Mouse (Mus musculus) retina, postnatal 7 days (tissue): ENCODE results near the gene Rad50.

Experiments
- DNase-seq: peaks from one replicate; pipeline ENCODE4 v3.0.0-alpha.2; 2012; ENCODE audit warnings: low read depth, low spot score

Rad50 gene

DNA sequence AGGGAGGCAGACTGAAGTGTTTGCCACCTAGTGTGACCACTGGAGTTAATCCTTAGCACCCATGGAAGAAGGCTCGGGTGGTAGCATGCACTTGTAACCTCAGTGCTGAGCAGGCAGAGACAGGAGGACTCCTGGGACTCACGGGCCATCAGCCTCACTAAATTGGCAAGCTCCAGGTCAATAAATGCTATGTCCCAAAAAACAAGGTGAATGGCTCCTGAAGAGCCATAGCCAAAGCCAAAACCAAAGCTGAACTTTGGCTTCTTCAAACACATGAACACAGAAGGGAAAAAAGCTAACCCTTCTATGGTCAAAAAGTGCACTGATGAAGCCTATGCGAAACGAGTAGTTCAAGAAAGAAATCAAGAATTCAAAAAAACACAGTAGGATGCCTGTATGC is 7.8 kb downstream of the Rad50 start:
- no peak for DNase-seq

- no peak for DNase-seq
Measured at GRCm38 (mm10) chr11:53698521-53698920, 8.6 kb downstream of the Rad50 start.

DNA sequence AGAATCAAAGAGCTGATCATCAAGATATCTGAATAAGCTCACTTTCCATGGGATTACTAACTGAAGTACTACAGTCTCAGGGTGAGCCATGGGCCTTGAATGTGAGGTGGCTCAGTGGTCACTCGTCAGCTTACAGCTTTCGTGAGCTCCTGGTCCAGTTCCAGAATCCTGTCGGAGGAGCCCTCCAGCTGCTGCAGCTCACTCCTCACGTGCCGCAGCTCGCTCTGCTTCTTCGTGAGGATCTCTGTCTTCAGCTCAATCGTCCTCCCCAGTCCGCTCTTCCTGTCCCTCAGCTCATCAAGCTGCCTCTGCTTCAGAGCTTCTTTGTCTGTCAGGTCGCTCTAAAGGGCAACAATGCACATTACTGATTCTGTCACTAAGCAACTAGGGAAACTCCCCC is 15.1 kb downstream of the Rad50 start:
- no peak for DNase-seq

DNA sequence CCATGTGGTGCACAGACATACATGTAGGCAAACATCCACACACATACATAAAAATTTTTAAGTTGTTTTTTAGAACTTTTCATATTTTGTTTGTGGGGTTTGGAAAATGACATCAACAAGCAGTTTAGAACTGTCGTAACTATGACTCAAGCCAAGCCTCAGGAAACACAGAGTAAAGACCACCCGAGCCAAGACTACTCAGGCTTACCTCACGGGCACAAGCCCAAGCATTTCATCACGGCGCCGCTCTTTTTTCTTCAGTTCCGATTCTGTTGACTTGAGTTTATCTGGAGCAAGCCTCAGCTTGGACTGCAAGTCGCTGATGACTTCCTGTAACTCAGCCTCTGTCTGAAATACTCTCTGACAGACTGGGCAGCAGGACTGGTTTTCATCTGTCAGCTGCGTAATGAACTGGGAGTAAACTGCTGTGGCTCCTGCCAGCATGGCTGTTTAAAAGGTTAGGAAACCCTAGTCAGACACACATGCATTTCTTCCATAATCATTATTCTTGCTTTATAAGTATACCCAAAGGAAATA is 24.1 kb downstream of the Rad50 start:
- DNase-seq, result no peak

DNA sequence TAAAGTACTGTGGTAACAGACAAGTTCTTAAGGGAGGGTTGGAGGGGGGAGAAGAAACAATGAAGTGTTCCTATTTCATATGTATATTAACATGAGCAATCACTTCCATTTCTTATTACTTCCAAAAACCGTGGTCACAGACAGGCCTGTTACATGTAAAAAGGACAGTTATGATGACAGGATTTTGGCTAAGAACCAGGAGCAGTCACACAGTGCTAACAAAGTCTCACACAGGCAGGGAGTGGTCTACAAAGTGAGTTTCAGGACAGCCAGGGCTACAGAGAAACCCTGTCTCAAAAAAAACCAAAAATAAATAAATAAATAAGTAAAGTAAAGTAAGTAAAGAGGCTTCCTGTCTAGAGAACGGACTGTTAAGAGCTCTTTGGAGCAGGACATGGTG is 24.9 kb downstream of the Rad50 start:
- no peak for DNase-seq

DNA sequence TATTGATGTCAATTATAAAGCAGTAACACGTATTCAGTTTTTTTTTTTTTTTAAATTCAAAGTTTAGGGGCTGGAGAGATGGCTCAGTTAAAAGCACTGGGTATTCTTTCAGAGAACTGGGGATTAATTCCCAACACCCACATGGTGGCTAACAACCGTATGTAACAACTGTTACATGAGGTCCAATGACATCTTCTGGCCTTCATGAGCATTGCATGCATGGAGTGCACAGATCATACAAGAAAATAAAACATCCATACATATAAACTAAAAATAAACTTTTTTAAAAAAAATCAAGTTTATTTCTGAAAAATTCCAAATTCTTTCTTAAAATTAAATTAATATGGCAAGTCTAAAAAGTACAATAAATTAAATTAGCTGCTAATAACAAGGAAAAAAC is 25.4 kb downstream of the Rad50 start:
- DNase-seq, result no peak

DNA sequence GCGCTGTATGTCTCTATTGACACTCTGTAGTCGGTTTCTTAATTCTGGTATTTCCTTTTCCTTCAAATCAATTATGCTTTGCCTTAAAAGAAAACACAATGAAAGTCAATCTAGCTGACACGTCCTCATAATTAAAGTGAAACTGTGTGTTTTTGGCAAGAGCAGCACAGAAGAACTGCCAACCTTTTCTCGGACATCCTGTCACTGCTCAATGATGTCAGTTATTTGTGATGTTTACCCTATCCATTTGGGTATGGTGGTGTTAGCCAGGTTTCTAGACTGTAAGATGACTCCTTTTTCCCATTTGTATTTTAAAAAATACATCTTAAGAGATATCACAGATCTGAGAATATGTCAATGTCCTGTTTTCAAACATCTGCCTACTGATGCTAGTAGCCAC is 27.0 kb downstream of the Rad50 start:
- DNase-seq, result no peak

DNA sequence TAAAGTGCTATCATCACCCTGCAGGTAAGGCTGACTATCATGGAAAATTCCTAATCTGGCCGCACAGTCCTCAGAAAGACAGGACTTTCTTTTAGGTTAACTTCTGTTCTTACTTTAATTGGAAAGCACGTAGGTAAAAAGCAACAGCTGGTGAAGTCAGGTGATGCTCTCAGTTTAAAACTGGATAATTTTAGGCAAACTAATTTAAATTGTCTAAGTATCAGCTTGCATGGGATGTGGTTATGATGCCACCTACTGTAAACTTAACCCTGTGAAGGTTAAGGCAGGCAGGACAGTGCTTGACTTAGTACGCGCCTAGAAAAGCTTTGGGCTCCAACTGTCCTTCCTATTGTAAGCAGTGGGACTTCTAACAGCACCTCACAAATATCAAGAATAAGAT is 35.7 kb downstream of the Rad50 start:
- no peak for DNase-seq

GRCm38 (mm10) chr11:53664091-53664490 is 43.0 kb downstream of the Rad50 start:
- no peak for DNase-seq

GRCm38 (mm10) chr11:53662794-53663674 is 44.1 kb downstream of the Rad50 start:
- no peak for DNase-seq

- DNase-seq, result no peak
Measured at GRCm38 (mm10) chr11:53657828-53658227, 49.3 kb downstream of the Rad50 start.

GRCm38 (mm10) chr11:53657381-53657780 is 49.7 kb downstream of the Rad50 start:
- DNase-seq, result no peak

DNA sequence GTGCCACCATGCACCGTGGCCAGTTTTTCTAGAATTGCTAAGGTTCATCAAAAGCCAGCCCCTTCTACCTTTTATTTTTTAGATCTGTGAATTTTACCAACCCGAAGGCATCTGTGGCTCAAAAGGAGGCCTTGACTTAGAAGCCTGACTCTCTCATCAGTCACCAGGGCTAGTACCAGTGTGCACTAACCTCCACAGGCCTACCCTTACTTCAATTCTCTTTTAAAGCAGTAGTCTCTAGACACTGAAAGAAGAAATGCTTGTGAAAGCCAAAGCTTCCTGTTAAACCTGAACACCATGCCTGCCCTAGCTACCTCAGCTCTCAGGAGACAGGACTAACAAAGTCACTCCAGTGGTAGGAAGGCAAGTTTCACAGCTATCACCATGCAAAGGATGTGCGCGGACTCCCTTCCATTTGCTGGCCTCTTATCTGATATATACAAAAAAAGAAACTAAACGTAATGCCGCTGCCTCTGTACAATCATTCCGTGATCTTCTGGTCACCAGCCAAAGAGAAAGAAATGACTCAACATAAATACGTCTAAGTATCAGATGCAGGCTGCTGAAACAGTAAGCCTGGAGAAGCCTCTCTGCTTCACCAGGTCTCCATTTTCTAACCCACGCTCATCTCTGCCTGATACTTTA is 50.4 kb downstream of the Rad50 start:
- DNase-seq, result no peak

- DNase-seq, result no peak
Measured at GRCm38 (mm10) chr11:53655043-53655442, 52.1 kb downstream of the Rad50 start.

DNA sequence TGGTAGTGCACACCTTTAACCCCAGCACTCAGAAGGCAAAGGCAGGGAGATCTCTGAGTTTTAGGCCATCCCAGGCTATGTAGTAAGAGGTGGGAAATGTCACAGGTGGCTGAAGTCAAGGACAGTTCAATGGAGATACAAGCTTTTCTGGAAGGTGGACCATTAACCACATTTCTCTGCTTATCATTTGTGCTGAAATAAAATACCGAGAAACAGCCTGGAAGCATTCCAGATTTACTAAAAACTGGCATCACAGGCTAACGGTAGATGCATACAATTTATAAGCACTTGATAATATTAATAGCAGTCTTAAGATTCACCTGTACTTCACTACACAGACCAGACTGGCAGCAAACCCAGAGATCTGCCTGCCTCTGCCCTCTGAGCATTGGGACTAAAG is 54.7 kb downstream of the Rad50 start:
- DNase-seq, result no peak

GRCm38 (mm10) chr11:53651441-53651840 is 55.7 kb downstream of the Rad50 start:
- no peak for DNase-seq

DNA sequence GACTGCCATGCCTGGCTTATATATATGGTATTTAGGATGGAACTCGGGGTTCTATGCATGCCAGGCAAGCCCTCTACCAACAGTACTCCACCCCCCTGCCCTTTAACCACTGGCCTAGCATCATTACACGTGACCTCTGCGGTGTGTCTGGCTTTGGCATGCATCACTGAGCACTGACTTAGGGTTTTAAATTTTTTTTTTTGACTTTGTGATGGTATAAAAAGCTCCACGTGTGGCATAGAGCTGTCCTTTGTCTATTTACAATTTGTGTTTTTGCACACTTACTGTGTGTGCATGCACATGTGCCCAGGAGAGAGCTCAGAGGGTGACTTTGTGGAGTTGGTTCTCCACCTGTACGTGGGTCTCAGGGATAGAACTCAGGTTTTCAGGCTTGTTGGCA is 63.1 kb downstream of the Rad50 start:
- DNase-seq, result no peak

GRCm38 (mm10) chr11:53642744-53643279 is 64.3 kb downstream of the Rad50 start:
- no peak for DNase-seq

DNA sequence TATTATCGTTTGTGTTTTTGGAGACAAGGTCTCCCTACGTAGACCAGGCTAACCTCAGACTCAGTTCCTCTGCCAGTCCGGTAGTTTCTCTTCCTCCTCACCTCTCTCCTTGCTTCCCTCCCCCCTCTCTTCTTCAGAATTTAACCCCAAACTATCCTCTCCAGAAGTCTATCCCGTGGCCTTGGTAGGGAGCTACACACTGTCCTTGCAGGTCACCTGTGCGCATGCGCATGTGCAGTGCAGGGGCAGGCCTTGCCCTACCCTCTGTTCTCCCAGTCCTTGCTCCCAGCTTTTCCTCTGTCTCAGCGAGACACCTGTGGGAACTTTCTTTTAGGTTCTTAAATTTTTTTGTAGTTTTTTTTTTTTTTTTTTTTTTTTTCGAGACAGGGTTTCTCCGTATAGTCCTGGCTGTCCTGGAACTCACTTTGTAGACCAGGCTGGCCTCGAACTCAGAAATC is 69.3 kb downstream of the Rad50 start:
- DNase-seq, result no peak

DNA sequence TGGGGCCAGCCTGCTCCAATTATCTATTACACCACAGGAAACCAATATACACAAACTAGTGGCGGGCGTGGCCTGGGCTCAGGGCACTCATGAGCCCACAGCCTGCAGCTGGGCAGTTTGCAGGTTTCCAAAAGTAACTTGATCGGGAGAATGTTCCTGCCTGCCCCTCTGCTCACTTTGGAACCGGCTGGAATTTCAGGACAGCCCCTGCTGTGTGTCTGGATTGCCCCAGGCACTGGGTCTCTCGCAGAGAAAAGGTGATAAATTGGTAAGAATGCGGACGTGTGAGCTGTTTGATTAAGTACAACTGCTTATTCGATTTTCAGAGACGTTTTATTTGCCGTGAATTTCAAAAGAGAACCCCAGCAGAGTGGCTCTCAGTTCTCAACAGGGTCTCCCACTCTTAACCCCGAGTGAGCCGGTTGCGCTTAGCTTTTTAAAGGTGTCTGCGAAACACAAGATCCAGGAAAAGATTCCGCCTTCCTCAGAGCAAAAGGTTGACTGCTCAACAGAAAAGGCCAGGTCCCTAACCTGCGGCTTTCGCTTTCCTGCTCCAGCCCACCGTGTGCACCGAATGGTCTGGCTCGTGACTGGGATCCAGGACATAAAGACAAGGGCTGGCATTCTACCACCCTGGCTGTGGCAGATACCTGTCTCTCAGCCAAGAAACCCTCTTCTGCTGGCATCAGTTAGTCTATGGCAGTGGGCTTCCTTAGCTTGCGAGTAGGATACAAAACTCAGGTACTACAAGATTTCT is 69.9 kb downstream of the Rad50 start:
- no peak for DNase-seq

DNA sequence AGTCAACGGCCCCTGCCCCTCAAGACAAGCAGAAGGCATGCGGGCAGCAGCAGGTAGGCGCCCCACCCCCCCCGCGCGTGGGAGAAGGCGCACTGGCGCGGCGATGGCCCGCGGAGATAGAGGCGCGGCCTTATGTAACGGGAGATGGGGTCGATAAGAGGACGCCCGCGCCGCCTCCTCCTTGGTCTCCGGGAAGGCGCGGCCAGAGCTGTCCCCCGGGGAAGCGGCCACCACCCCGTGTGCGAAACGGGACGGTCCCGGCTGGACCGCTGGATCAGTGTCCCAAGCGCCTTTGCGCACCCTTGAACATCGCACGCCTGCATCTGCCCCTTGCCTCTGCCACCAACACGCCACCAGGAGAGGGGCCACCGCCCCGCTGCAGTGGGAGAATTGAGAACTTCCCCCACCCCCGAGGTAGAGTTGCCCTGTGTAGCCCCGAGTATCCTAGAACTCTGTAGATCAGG is 70.9 kb downstream of the Rad50 start:
- DNase-seq, result no peak
